Mouse (Mus musculus) urinary bladder, postnatal 25 days (tissue): ENCODE measurements around the gene Cul1.
A peak's percentile ranks its signal among the peaks of the same experiment; 100 is the strongest.
"Not testable (repeated sequence)": the region's sequence is repeated elsewhere in the genome, so short reads cannot be mapped to it uniquely, and the experiment has no call there.

Experiments
- DNase-seq: peaks from one replicate; pipeline ENCODE4 v3.0.0; 2022; ENCODE audit warnings: low spot score

Cul1 gene

GRCm38 (mm10) chr6:47453098-47453497 lies at the start of gene Cul1:
TSS of gene Cul1 (plus strand) at chr6:47453398.
- DNase-seq: no peak

- no peak for DNase-seq
Measured at GRCm38 (mm10) chr6:47404419-47405382, 48.5 kb upstream of the Cul1 start.

- DNase-seq: no peak
Measured at GRCm38 (mm10) chr6:47412886-47413606, 40.2 kb upstream of the Cul1 start.

GRCm38 (mm10) chr6:47413656-47414055 lies 39.5 kb upstream of the Cul1 start:
- no peak for DNase-seq

- DNase-seq: no peak
Measured at GRCm38 (mm10) chr6:47418691-47419090, 34.5 kb upstream of the Cul1 start.

- no peak for DNase-seq
Measured at GRCm38 (mm10) chr6:47420156-47420555, 33.0 kb upstream of the Cul1 start.

GRCm38 (mm10) chr6:47421221-47421620 lies 32.0 kb upstream of the Cul1 start:
- DNase-seq: no peak

GRCm38 (mm10) chr6:47426136-47426535 lies 27.1 kb upstream of the Cul1 start:
- DNase-seq: no peak

GRCm38 (mm10) chr6:47426556-47426955 lies 26.6 kb upstream of the Cul1 start:
- not testable (repeated sequence) for DNase-seq

GRCm38 (mm10) chr6:47432795-47433194 lies 20.4 kb upstream of the Cul1 start:
- not testable (repeated sequence) for DNase-seq

GRCm38 (mm10) chr6:47440080-47440479 lies 13.1 kb upstream of the Cul1 start:
- DNase-seq: no peak

GRCm38 (mm10) chr6:47447658-47448057 lies 5.5 kb upstream of the Cul1 start:
- no peak for DNase-seq

GRCm38 (mm10) chr6:47453522-47454130 lies 428 bp downstream of the Cul1 start:
- DNase-seq: peak; percentile 63

- DNase-seq: peak; percentile 78
Measured at GRCm38 (mm10) chr6:47454131-47454574, 955 bp downstream of the Cul1 start.

GRCm38 (mm10) chr6:47454575-47455571 lies 1.7 kb downstream of the Cul1 start:
- DNase-seq: peak; percentile 66

GRCm38 (mm10) chr6:47455843-47456242 lies 2.6 kb downstream of the Cul1 start:
- no peak for DNase-seq

GRCm38 (mm10) chr6:47456853-47457252 lies 3.7 kb downstream of the Cul1 start:
- no peak for DNase-seq

- no peak for DNase-seq
Measured at GRCm38 (mm10) chr6:47465400-47465799, 12.2 kb downstream of the Cul1 start.

GRCm38 (mm10) chr6:47466488-47466887 lies 13.3 kb downstream of the Cul1 start:
- DNase-seq: no peak

- no peak for DNase-seq
Measured at GRCm38 (mm10) chr6:47467058-47467457, 13.9 kb downstream of the Cul1 start.

GRCm38 (mm10) chr6:47469760-47470159 lies 16.6 kb downstream of the Cul1 start:
- DNase-seq: no peak
